Mouse (Mus musculus) hindbrain, embryonic 10.5 days (tissue): ENCODE measurements around the gene Nrxn2. TPM values are rescaled to one million over a fixed set of nuclear protein-coding genes. Genes with fewer than 3 reads are reported as not detected.

ENCODE experiments used
- DNase-seq: peaks from one replicate; pipeline ENCODE4 v3.0.0-alpha.2; 2017; ENCODE audit warnings: low spot score
- H3K27ac ChIP-seq: fragments of 300-500 bp; sonication (generic); 2 replicates; pipeline ENCODE4 v1.5.1; 2016; ENCODE audit warnings: mild to moderate bottlenecking, moderate library complexity
- H3K27me3 ChIP-seq: fragments of 300-500 bp; sonication (generic); 2 replicates; pipeline ENCODE4 v1.6.1; 2016; ENCODE audit warnings: mild to moderate bottlenecking; ENCODE audit not compliant: poor library complexity, insufficient read depth, severe bottlenecking
- H3K36me3 ChIP-seq: fragments of 300-500 bp; sonication (generic); 2 replicates; pipeline ENCODE4 v1.6.1; 2016; ENCODE audit warnings: mild to moderate bottlenecking, moderate library complexity
- H3K4me1 ChIP-seq: fragments of 300-500 bp; sonication (generic); replicated peaks from 2 replicates; pipeline ENCODE4 v1.6.1; 2016; ENCODE audit warnings: mild to moderate bottlenecking
- H3K4me3 ChIP-seq: fragments of 300-500 bp; sonication (generic); 2 replicates; pipeline ENCODE4 v1.5.1; 2016; ENCODE audit warnings: mild to moderate bottlenecking, moderate library complexity
- H3K9me3 ChIP-seq: fragments of 300-500 bp; sonication (generic); 2 replicates; pipeline ENCODE4 v1.6.1; 2016; ENCODE audit warnings: mild to moderate bottlenecking, moderate library complexity
- WGBS: fragments of 180-500 bp; shearing (Covaris S2); methylation state at CpG from one replicate; pipeline ENCODE4 v1.1.7; 2016; 5-methylcytosine and 5-hydroxymethylcytosine counted together
- polyA plus RNA-seq: library from polyadenylated mRNA; unstranded; fragments of >200 nt; fragmentation: Nextera tagmentation; extraction: Ambion mirVana; gene quantifications from 2 replicates; pipeline ENCODE4 v1.2.1, GENCODE M21; 2016

The Nrxn2 gene
- polyA plus RNA-seq, 1 experiment from 2014 or later, result 13.2 TPM

DNA sequence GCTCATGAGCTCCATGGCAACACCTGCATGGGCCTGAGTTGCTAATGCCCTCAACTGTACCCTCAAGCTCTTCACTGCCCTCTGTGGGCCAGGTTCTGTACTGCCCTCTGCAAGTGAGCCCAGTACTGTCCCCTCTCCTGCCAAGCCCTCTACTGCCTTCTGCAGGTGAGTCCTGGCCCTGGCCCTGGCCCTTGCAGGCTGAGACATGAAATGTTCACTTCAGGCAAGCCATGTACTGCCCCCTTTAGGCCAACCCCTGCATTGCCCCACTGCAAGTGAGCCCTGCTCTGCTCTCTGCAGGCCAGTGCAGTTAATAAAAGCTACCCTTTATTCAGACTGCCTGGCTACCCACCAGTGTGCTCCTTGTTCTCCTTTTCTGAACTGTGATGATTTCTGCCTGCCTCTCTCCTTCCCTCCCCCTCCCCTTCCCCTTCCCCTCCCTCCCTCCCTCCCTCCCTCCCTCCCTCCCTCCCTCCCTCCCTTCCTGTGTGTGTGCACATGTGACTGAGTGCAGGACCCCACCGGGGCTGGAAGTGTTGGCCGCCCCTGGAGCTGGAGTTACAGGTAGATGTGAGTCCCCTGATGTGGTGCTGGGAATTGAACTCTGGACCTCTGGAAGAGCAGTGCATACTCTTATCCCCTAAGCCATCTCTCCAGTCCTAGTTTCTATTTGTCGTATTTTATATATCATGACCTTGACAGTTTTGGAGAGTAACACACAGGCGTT, 133.9 kb downstream of the Nrxn2 start:
- WGBS, result 88% methylated on average over 4 of the region's 4 CpGs
- DNase-seq, result peak; percentile 64
- no peak overlapping the region for H3K27ac ChIP-seq
- H3K36me3 ChIP-seq, result no peaks in the 10 kb centered on the region
- H3K4me3 ChIP-seq, result no peak overlapping the region
- no peaks in the 10 kb centered on the region for H3K27me3 ChIP-seq
- H3K9me3 ChIP-seq, result no peaks in the 10 kb centered on the region
- peaks cover 23% of the 10 kb centered on the region; the same call in 1 of the 2 replicates for H3K4me1 ChIP-seq

DNA sequence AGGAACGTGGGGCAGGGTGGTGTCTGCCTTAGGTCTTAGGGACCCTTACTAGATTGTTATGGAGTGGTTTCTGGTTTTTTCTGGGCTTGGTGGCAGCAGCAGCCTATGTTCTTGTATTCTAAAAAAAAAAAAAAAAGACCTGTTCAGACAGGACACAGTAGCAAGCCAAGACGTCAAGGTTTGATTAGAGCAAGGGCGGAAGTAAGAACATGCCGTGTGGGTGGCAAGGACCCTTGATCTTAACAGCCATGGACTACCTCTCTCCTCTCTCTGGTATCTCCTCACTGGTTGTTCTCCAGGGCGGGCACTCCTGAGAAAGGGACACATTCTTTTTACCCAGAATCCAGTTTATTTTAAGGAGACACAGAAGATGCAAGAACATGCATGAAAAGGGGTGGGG, 134.6 kb downstream of the Nrxn2 start:
- 0 out of 2 replicates have a peak overlapping the region, but pooled peaks have one; percentile 12 for H3K27ac ChIP-seq
- DNase-seq, result no peak
- 83% methylated on average over 5 of the region's 5 CpGs for WGBS

DNA sequence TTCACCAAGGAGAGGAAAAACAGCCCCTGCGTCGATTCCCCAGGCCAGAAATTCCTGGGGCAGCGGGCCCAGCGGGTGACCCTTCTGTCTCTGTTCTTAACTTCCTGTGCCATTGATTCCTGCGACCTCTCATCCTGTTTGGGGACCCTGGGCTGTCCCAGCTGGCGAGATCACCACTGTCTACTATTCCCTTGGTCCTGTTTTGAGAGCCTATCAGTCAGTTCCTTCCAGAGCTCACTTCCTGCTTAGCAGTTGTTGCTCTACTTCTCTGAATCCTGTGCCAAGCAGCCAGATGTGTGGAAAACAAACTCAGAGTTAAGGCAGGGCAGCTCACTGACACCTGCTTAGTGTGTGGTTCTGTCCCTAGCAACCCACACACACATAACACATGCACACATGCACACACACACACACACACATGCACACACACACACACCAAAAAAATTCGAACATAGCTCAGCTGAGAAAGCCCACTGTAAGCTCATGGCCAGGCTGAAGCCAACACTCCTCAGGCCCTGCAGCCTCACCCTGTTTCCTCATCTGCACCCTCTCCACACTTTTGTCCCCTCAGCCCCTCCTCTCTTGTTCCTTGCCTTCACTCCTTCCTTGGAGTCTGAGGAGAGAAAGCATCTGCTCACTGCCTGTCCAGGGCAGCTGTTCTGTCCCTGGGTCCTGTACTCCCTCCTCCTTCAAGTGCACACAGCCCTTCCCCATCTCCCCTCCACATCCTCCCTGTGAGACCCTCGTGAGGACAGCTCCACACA, 135.5 kb downstream of the Nrxn2 start:
- DNase-seq, result peak; percentile 29
- Histone ChIP-seq H3K4me3 (no peak overlapping the region), H3K36me3 (no peaks in the 10 kb centered on the region), H3K27ac (peak overlapping the region; percentile 40; the same call in 1 of the 2 replicates), H3K9me3 (no peaks in the 10 kb centered on the region), H3K4me1 (peaks cover 23% of the 10 kb centered on the region; the same call in 1 of the 2 replicates), H3K27me3 (no peaks in the 10 kb centered on the region)
- 30% methylated on average over 8 of the region's 8 CpGs for WGBS

More for the DNA sequence above, 134.6 kb downstream of the Nrxn2 start:
- H3K27me3 ChIP-seq, result no peaks in the 10 kb centered on the region
- H3K9me3 ChIP-seq, result no peaks in the 10 kb centered on the region
- H3K36me3 ChIP-seq, result no peaks in the 10 kb centered on the region
- peaks cover 23% of the 10 kb centered on the region; the same call in 1 of the 2 replicates for H3K4me1 ChIP-seq
- no peak overlapping the region for H3K4me3 ChIP-seq

DNA sequence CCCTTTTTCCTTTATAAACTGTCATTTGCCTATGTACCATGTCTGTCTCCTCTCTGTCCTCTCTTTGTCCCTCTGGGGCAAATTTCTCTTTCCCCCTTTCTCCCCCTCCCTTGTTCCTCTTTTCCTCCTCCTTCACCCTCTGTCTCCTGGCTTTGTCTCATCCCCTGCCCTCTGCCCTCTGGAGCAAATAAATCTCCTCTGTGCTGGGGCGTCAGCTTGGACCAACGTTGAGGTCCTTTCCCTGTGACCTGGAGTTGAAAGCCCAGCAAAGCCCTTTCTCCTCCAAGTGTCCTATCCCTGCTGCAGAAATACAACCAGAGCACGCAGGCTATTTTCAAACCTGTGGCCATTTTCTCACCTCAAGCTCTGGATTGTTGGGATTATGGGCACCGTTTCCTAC, 141.0 kb downstream of the Nrxn2 start:
- H3K27ac ChIP-seq, result no peak overlapping the region
- WGBS, result 53% methylated on average over 4 of the region's 4 CpGs
- no peak for DNase-seq
- H3K4me3 ChIP-seq, result no peak overlapping the region
- no peaks in the 10 kb centered on the region for H3K36me3 ChIP-seq
- H3K27me3 ChIP-seq, result no peaks in the 10 kb centered on the region
- no peaks in the 10 kb centered on the region for H3K9me3 ChIP-seq
- H3K4me1 ChIP-seq, result peaks cover 14% of the 10 kb centered on the region; the same call in 1 of the 2 replicates

DNA sequence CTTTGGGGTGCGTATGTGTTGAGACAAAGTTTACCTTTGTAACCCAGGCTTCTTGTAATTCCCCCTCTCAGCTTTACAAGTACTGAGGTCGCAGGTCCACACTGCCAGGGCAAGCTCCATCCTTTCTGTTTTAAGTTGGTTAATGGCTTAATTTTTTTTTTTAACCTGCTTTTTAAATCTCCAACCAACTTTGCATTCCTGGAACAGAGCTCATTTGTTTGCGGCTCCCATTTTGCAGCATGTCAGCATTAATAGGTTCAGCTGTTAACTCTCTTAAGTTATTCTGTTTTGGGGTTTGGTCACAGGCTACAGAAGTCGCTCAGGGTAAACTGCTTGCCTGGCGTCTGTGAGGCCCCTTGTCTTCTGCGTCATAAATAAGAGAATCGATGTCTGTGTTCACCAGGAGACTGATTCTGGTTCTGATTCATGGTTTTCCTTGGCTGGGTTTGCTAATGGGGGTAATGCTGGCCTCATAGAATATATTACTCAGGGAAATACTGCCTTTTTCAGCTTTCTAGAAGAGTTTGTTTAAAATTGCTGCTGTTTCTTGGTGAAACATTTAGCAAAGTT, 141.8 kb downstream of the Nrxn2 start:
- Histone ChIP-seq H3K4me1 (peaks cover 14% of the 10 kb centered on the region; the same call in 1 of the 2 replicates), H3K27ac (no peak overlapping the region), H3K36me3 (no peaks in the 10 kb centered on the region), H3K27me3 (no peaks in the 10 kb centered on the region), H3K9me3 (no peaks in the 10 kb centered on the region), H3K4me3 (no peak overlapping the region)
- 88% methylated on average over 7 of the region's 7 CpGs for WGBS
- no peak for DNase-seq

DNA sequence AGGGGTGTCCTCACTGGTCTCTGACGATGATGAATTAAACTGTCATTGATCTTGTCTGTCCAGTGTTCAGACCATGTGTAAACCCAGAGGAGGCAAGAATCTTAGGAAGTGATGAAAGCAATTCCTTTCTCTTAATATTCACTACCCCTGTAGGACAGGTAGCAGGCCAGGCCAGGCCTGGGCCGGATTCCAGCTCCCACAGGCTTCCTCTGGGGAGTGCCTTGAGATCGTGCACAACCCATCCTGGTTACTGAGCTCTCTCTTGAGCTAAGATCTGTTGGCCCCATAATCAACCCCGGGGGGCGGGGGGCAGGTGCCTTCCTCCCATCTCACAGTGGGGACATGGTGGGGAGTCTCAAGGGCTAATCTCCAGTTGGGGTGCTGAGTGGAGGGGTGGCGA, 146.6 kb downstream of the Nrxn2 start:
- WGBS, result 89% methylated on average over 6 of the region's 6 CpGs
- H3K4me3 ChIP-seq, result no peak overlapping the region
- peaks cover 17% of the 10 kb centered on the region for H3K4me1 ChIP-seq
- H3K27ac ChIP-seq, result no peak overlapping the region; the same call in 1 of the 2 replicates
- no peaks in the 10 kb centered on the region for H3K27me3 ChIP-seq
- no peak for DNase-seq
- no peaks in the 10 kb centered on the region for H3K36me3 ChIP-seq
- no peaks in the 10 kb centered on the region for H3K9me3 ChIP-seq

DNA sequence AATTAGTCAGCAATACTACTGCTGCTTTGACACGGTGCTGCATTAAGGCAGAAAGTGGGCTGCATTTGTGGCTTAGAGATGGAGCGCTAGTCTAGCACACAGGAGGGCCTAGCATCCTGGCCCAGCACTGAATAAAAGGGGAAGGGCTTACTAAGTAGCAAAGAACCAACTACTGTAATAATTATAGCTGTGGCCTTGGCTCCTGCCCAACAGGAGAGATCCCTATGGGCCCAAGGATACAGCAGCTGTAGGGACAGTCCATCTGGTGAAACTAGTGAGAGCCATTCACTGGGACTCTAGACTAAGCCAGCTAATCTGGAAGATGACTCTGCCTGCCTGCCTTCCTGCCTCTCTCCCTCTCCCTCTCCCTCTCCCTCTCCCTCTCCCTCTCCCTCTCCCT, 147.9 kb downstream of the Nrxn2 start:
- H3K9me3 ChIP-seq, result no peaks in the 10 kb centered on the region
- H3K4me3 ChIP-seq, result no peak overlapping the region
- no peak overlapping the region for H3K27ac ChIP-seq
- H3K36me3 ChIP-seq, result no peaks in the 10 kb centered on the region
- no peaks in the 10 kb centered on the region for H3K27me3 ChIP-seq
- 89% methylated on average over 2 of the region's 2 CpGs for WGBS
- peaks cover 17% of the 10 kb centered on the region for H3K4me1 ChIP-seq
- DNase-seq, result no peak

DNA sequence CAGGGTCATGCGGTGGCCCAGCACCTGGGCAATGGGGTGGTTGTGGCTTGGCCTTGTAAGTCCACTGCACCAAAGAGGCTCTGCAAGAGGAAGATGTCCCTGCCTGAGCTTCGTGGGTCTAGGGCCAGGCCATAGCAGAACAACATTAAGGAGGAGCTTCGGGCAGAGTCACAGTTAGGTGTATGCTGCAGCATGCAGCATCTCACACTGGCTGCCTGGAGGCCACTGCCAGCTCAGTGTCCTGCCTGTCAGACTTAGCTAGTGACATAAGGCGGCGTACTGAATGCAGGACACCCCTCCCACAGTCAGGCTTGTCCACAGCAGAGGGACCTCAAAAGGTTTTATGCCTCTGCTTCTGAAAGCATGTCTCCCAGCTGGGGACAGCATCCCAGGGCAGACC, 150.5 kb downstream of the Nrxn2 start:
- 70% methylated on average over 5 of the region's 5 CpGs for WGBS
- peak overlapping the region; percentile 59 for H3K27ac ChIP-seq
- DNase-seq, result no peak

DNA sequence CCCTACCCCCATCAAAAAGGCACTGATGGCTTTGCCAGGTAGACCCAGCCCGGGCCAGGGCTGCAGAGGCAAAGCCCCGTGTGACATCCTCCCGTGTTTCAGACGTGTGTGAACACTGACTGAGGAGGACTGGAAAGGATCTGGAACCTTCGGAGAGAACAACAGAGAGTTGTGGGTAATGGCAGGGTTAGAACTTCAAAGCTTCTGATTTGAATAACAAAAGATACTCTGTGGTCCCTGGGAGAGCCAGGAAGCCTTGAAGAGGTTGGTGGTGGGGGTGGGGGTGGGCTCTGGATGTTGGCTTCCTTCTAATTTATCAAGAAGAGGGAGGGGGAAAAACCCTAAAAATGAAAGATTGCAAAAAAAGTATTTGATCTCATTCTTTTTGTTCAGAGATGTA, 151.0 kb downstream of the Nrxn2 start:
- Histone ChIP-seq H3K4me1 (peaks cover 34% of the 10 kb centered on the region), H3K27ac (peak overlapping the region; percentile 59), H3K9me3 (no peaks in the 10 kb centered on the region), H3K36me3 (no peaks in the 10 kb centered on the region), H3K27me3 (peaks cover 9% of the 10 kb centered on the region; the same call in 1 of the 2 replicates), H3K4me3 (no peak overlapping the region)
- DNase-seq, result no peak
- WGBS, result 32% methylated on average over 5 of the region's 5 CpGs

More for the DNA sequence above, 150.5 kb downstream of the Nrxn2 start:
- peaks cover 34% of the 10 kb centered on the region for H3K4me1 ChIP-seq
- no peak overlapping the region for H3K4me3 ChIP-seq
- H3K27me3 ChIP-seq, result peaks cover 9% of the 10 kb centered on the region; the same call in 1 of the 2 replicates
- H3K36me3 ChIP-seq, result no peaks in the 10 kb centered on the region
- no peaks in the 10 kb centered on the region for H3K9me3 ChIP-seq

DNA sequence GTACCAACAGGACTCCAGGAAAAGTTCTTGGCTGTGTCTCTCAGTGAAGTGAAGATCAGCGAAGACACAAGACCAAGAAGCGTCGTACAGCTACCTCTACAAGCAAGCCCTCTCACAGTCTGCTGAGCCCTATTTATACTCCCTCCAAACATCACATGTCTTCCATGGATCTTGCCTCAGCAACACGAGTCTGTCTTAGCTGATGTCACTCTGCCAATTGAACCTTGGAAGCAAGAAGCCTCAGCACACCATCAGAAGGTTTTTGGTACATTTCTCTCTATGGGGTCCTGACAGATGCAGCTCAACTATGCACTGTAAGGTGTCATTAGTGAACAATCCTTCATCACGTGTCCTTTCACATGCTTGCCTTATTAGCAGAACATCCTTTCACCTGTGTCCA, 152.9 kb downstream of the Nrxn2 start:
- Histone ChIP-seq H3K4me1 (peaks cover 34% of the 10 kb centered on the region), H3K27ac (no peak overlapping the region), H3K27me3 (peaks cover 19% of the 10 kb centered on the region), H3K9me3 (no peaks in the 10 kb centered on the region), H3K4me3 (no peak overlapping the region), H3K36me3 (no peaks in the 10 kb centered on the region)
- no peak for DNase-seq
- 86% methylated on average over 5 of the region's 5 CpGs for WGBS

DNA sequence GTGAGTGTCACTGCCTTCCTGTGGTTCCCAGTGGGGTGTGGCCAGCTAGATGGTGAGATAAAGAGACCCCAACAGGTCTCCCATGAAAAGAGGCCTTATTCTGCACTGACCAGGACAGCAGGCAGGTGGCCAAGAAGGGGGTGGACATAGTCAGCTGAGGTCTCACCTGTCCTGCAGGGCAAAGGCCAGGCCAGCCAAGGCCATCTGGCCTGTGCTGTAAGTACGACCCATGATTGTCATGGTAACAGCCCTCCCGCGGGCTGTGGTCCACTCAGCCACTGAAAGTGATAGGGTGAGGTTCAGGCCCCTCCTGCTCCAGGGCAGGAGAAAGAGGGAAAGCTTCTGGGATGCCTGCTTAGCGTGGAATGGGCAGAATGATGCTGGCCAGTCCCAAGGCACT, 153.5 kb downstream of the Nrxn2 start:
- Histone ChIP-seq H3K36me3 (no peaks in the 10 kb centered on the region), H3K4me1 (peaks cover 37% of the 10 kb centered on the region), H3K4me3 (no peak overlapping the region), H3K27ac (no peak overlapping the region), H3K27me3 (peaks cover 20% of the 10 kb centered on the region), H3K9me3 (no peaks in the 10 kb centered on the region)
- DNase-seq, result no peak
- 32% methylated on average over 4 of the region's 4 CpGs for WGBS
